Comparison of ENCODE assay signal across 14 mouse cellular contexts in genomic region chr13:51921550-51921949, GRCm38 (mm10).
DNase-seq lines count a peak whose midpoint lies in the region; ATAC-seq and TF ChIP-seq lines count a peak whose summit lies in the region.
"Had no signal": no experiment of that assay in that cellular context is flagged by ENCODE, and none has a peak within 500 bp of the region (broad histone marks: within the 10 kb centered on the region; RNA-seq: fewer than 3 reads in every experiment).

No protein-coding gene starts in this region.

- TF ChIP-seq EP300 in heart, adult 2 months (IDR thresholded peaks at IDR 0.05; ENCODE audit: insufficient read depth, low read depth, low read length): no peak

- H3K27me3 ChIP-seq in neural tube, embryonic 12.5 days (replicated peaks): peaks cover 13% of the 10 kb centered on the region; the same call in 1 of the 2 replicates
- H3K27me3 ChIP-seq in neural tube, embryonic 15.5 days (replicated peaks): peaks cover 18% of the 10 kb centered on the region
- H3K27me3 ChIP-seq in hindbrain, embryonic 13.5 days: peaks cover 51% of the 10 kb centered on the region
- H3K27me3 ChIP-seq in midbrain, embryonic 15.5 days (replicated peaks): peaks cover 3% of the 10 kb centered on the region; the same call in 1 of the 2 replicates
- H3K27me3 ChIP-seq in heart, adult 2 months (ENCODE audit: control insufficient read depth, insufficient read depth, low read length): no peaks in the 10 kb centered on the region

- intact Hi-C loops in heart, adult 2 months (cut with DNase I): no loop called here

- WGBS in neural tube, embryonic 12.5 days: 21% methylated on average over 5 of the region's 5 CpGs
- WGBS in neural tube, embryonic 15.5 days: 25% methylated on average over 5 of the region's 5 CpGs
- WGBS in hindbrain, embryonic 13.5 days: 17% methylated on average over 5 of the region's 5 CpGs
- 22% methylated on average over 5 of the region's 5 CpGs for WGBS in midbrain, embryonic 15.5 days
- 86% methylated on average over 5 of the region's 5 CpGs for WGBS in heart, adult 2 months

- ATAC-seq in neural tube, embryonic 12.5 days (ENCODE audit: low FRiP score, low read depth): no peak
- no peak for ATAC-seq in neural tube, embryonic 15.5 days (ENCODE audit: low FRiP score)
- ATAC-seq in hindbrain, embryonic 13.5 days (ENCODE audit: low FRiP score): no peak
- no peak for ATAC-seq in midbrain, embryonic 15.5 days (replicated peaks)
- ATAC-seq in erythroid progenitor cell, adult 5-6 weeks (replicated peaks; ENCODE audit: low FRiP score, poor library complexity, severe bottlenecking): no peak

- peak overlapping the region; percentile 34 for H3K4me2 ChIP-seq in neural tube, embryonic 12.5 days (replicated peaks)
- no peak overlapping the region for H3K4me2 ChIP-seq in neural tube, embryonic 15.5 days
- H3K4me2 ChIP-seq in hindbrain, embryonic 13.5 days: no peak overlapping the region
- no peak overlapping the region for H3K4me2 ChIP-seq in midbrain, embryonic 15.5 days
- H3K4me2 ChIP-seq: heart, embryonic 12.5 days; liver, embryonic 13.5 days had no signal

- no peak overlapping the region for H3K4me3 ChIP-seq in neural tube, embryonic 12.5 days
- no peak overlapping the region for H3K4me3 ChIP-seq in neural tube, embryonic 15.5 days (replicated peaks)
- H3K4me3 ChIP-seq in hindbrain, embryonic 13.5 days: no peak overlapping the region
- no peak overlapping the region for H3K4me3 ChIP-seq in midbrain, embryonic 15.5 days
- no peak overlapping the region for H3K4me3 ChIP-seq in heart, adult 2 months
- H3K4me3 ChIP-seq: erythroblast, embryonic 14.5 days; heart, embryonic 12.5 days; liver, embryonic 13.5 days; megakaryocyte, embryonic 14.5 days had no signal

- no peak overlapping the region; the same call in 1 of the 2 replicates for H3K27ac ChIP-seq in neural tube, embryonic 12.5 days
- H3K27ac ChIP-seq in neural tube, embryonic 15.5 days (replicated peaks): no peak overlapping the region; the same call in 1 of the 2 replicates
- H3K27ac ChIP-seq in hindbrain, embryonic 13.5 days: peak overlapping the region; percentile 83
- peak overlapping the region; percentile 40; the same call in 1 of the 2 replicates for H3K27ac ChIP-seq in midbrain, embryonic 15.5 days
- H3K27ac ChIP-seq in heart, adult 2 months: no peak overlapping the region
- H3K27ac ChIP-seq: liver, embryonic 13.5 days had no signal

- DNase-seq in embryo, embryonic 10 days (ENCODE audit: low spot score): peak; percentile 36
- no peak for DNase-seq in embryo, embryonic 9.5 days (ENCODE audit: extremely low spot score)
- no peak for DNase-seq in heart, adult 2 months
- DNase-seq: adrenal gland, adult 8-10 months; heart, postnatal 4 days; liver, embryonic 13.5 days had no signal

- H3K4me1 ChIP-seq in neural tube, embryonic 12.5 days: peaks cover 62% of the 10 kb centered on the region
- peaks cover 50% of the 10 kb centered on the region for H3K4me1 ChIP-seq in neural tube, embryonic 15.5 days
- peaks cover 57% of the 10 kb centered on the region for H3K4me1 ChIP-seq in hindbrain, embryonic 13.5 days (replicated peaks)
- H3K4me1 ChIP-seq in midbrain, embryonic 15.5 days: peaks cover 44% of the 10 kb centered on the region
- H3K4me1 ChIP-seq in heart, adult 2 months (ENCODE audit: control insufficient read depth, insufficient read depth, low read length): no peaks in the 10 kb centered on the region

- no peak for TF ChIP-seq CTCF in heart, adult 2 months (IDR thresholded peaks at IDR 0.05)

- no peak overlapping the region for H3K9ac ChIP-seq in neural tube, embryonic 12.5 days
- no peak overlapping the region for H3K9ac ChIP-seq in neural tube, embryonic 15.5 days (replicated peaks)
- no peak overlapping the region for H3K9ac ChIP-seq in hindbrain, embryonic 13.5 days
- no peak overlapping the region for H3K9ac ChIP-seq in midbrain, embryonic 15.5 days
- no peak overlapping the region for H3K9ac ChIP-seq in heart, adult 2 months (ENCODE audit: low read depth, low read length)
- H3K9ac ChIP-seq: heart, embryonic 12.5 days; liver, embryonic 13.5 days had no signal

- H3K79me2 ChIP-seq in heart, adult 2 months (replicated peaks; ENCODE audit: control insufficient read depth, insufficient read depth, low read length): no peaks in the 10 kb centered on the region

- no peaks in the 10 kb centered on the region for H3K36me3 ChIP-seq in neural tube, embryonic 12.5 days
- no peaks in the 10 kb centered on the region for H3K36me3 ChIP-seq in neural tube, embryonic 15.5 days
- no peaks in the 10 kb centered on the region for H3K36me3 ChIP-seq in hindbrain, embryonic 13.5 days
- no peaks in the 10 kb centered on the region for H3K36me3 ChIP-seq in midbrain, embryonic 15.5 days (replicated peaks)
- H3K36me3 ChIP-seq in heart, adult 2 months (ENCODE audit: control insufficient read depth, insufficient read depth, low read length): no peaks in the 10 kb centered on the region
- H3K36me3 ChIP-seq: heart, embryonic 12.5 days; liver, embryonic 13.5 days had no signal

- no peaks in the 10 kb centered on the region for H3K9me3 ChIP-seq in neural tube, embryonic 12.5 days
- H3K9me3 ChIP-seq in neural tube, embryonic 15.5 days (replicated peaks): no peaks in the 10 kb centered on the region
- H3K9me3 ChIP-seq in hindbrain, embryonic 13.5 days: no peaks in the 10 kb centered on the region
- H3K9me3 ChIP-seq in midbrain, embryonic 15.5 days: no peaks in the 10 kb centered on the region
- H3K9me3 ChIP-seq: heart, embryonic 12.5 days; liver, embryonic 13.5 days; megakaryocyte, embryonic 14.5 days had no signal

- no peak for TF ChIP-seq POLR2A in heart, adult 2 months (IDR thresholded peaks at IDR 0.05; ENCODE audit: insufficient read depth, low read depth, low read length)

Comparison
In these comparisons a context has a peak if more than half of its experiments do, and no peak if none do; other contexts are left out.
1. H3K27ac ChIP-seq: peak in hindbrain, embryonic 13.5 days (single experiment) and midbrain, embryonic 15.5 days (single experiment); none in neural tube, embryonic 12.5 days (single experiment), neural tube, embryonic 15.5 days (single experiment) and heart, adult 2 months (single experiment).